Mouse (Mus musculus): ENCODE measurements around the gene Cpne4.

DNA sequence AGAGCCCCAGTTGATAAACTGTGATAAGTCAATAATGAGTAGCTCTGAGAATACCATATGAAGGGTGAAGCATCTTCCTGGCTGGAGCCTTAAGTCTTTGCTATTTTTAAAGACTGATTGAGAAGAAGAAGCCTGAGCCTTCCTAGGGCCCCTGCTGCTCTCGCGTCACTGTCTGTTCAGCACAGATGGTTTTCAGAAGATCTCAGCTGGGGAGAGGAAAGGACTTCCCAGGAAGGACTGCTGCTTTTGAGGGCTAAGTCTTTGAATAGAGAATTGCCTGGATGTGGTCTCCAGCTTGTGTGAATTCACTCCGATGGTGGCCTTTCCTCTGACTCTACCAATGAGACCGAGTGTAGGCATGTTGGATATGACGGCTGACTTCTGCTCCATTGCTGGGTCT, 163.7 kb downstream of the Cpne4 start:
- TF ChIP-seq CTCF (IDR thresholded peaks at IDR 0.05; ENCODE audit: borderline replicate concordance, control insufficient read depth, extremely low read depth, insufficient read depth, low read length, poor library complexity) = no peak
- no peak for TF ChIP-seq POLR2A (IDR thresholded peaks at IDR 0.05; ENCODE audit: control insufficient read depth, extremely low read depth, insufficient read depth, low read length, poor library complexity)

All from thymus, adult 2 months (tissue).